Mouse (Mus musculus): Measurements from ENCODE around the gene Wdfy2.

- TF ChIP-seq CTCF (IDR thresholded peaks at IDR 0.05) (no peak), POLR2A (IDR thresholded peaks at IDR 0.05; ENCODE audit: insufficient read depth, low read depth, low read length) (no peak), EP300 (IDR thresholded peaks at IDR 0.05; ENCODE audit: insufficient read depth, low read depth, low read length) (no peak)
These were observed 17.8 kb downstream of the Wdfy2 start for GRCm38 (mm10) chr14:62855077-62855835.
